Mouse (Mus musculus) heart, postnatal 36 days (tissue): ENCODE measurements around the gene Klra6. TPM values are rescaled to one million over a fixed set of nuclear protein-coding genes. Genes with fewer than 3 reads are reported as not detected.
"Not testable (repeated sequence)": the region's sequence is repeated elsewhere in the genome, so short reads cannot be mapped to it uniquely, and the experiment has no call there.

ENCODE experiments used
- DNase-seq, 2 experiments: peaks; one replicate each; pipeline ENCODE4 v3.0.0; 2021 to 2022
- intact Hi-C: fragments of 180-260 bp; cut with DNase I; formaldehyde crosslinking; loops from one replicate; pipeline ENCODE4 v1.15.1; 2025
- total RNA-seq, 2 experiments: library from RNA; stranded (reverse); gene quantifications; 2 replicates each; pipeline ENCODE4 v1.2.3; 2021

Klra6 gene
- not detected for total RNA-seq

DNA sequence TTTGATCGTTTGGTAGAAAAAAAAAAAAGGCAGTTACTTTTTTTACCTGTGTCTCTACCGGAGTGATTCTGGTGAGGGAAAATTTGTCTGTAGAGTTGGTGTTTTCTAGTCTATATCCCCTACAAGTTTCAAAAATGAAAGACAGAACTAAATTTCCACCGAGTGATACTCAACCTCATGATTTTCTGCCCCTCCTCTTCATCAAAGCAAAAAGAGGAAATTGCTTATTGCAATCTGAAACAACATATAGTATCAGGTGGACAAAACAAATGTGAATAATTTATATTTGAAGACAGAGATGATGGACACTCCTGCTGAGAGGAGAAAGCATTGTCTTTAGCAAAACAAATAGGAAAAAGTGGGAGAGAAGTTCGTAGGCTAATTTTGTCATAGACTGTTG, at the start of gene Klra6:
Gene Klra6, minus strand, starts transcription at position 101 of the 400 bp plus-strand sequence.
- intact Hi-C loops = no loop called here
- no peak for DNase-seq

GRCm38 (mm10) chr6:130067171-130067570, 40.4 kb upstream of the Klra6 start, which contains the start of gene Klra4:
Klra4 (minus strand) TSS chr6:130067271.
- DNase-seq, intact Hi-C loops: not testable (repeated sequence)

GRCm38 (mm10) chr6:130065196-130065595, 38.4 kb upstream of the Klra6 start:
- intact Hi-C loops = no loop called here
- DNase-seq = no peak

GRCm38 (mm10) chr6:130035146-130035545, 8.4 kb upstream of the Klra6 start:
- DNase-seq, intact Hi-C loops: not testable (repeated sequence)

DNA sequence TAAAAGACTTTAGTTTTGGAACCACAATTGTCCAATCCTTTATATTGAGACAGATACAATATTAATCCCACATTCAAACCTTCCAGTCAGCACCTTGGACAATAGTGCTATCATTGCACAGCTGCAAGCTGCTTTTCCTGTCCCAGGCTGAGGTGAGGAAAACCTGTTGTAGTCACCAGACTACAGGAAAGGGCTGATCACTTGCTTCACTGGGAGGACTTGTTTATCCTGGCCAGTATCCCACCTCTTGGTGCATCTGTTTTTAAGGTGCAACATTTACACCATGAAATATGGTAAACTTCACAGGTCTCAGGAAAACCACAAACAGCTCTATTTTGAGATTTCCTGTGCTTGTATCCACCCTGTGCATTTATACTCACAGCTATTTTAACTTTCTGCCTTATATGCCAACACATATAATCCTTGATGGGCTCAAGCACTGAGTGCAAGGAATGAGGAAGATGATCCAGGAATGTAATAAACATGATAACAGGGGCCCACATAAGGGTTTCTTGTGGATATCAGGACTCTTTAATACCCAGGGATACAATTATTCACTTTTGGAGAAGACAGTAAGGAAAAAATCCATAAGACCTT, 4.8 kb upstream of the Klra6 start:
- intact Hi-C loops, DNase-seq: not testable (repeated sequence)

Other genes starting within 250 kb of the Klra6 start
- gene Gm156, start 242.7 kb downstream of the Klra6 start, total RNA-seq = not detected
- not detected for gene Gm17631, start 164.3 kb downstream of the Klra6 start, total RNA-seq
- not detected for gene Klra17, start 150.3 kb downstream of the Klra6 start, total RNA-seq
- not detected for gene Klra5, start 109.3 kb downstream of the Klra6 start, total RNA-seq
- not detected for gene Klra4, start 40.3 kb upstream of the Klra6 start, total RNA-seq
- not detected for gene Klra8, start 102.9 kb upstream of the Klra6 start, total RNA-seq
- gene Klra9, start 166.2 kb upstream of the Klra6 start, total RNA-seq = 1 to 10 TPM; 1.3 to 1.9 TPM
- not detected for gene Klra7, start 206.4 kb upstream of the Klra6 start, total RNA-seq